Mouse (Mus musculus) thymus, adult 2 months (tissue): Measurements from ENCODE around the gene Ces2f.
"Not testable (repeated sequence)": the region's sequence is repeated elsewhere in the genome, so short reads cannot be mapped to it uniquely, and the experiment has no call there.

ENCODE experiments used
- CTCF ChIP-seq: fragments of 200-500 bp; IDR thresholded peaks from 2 replicates; pipeline ENCODE4 v1.5.1; 2012; ENCODE audit warnings: mild to moderate bottlenecking, control low read depth, low read length, moderate library complexity, borderline replicate concordance; ENCODE audit not compliant: control insufficient read depth, poor library complexity, insufficient read depth; ENCODE audit errors: extremely low read depth
- POLR2A ChIP-seq: fragments of 200-500 bp; IDR thresholded peaks from 2 replicates; pipeline ENCODE4 v1.6.1; 2012; ENCODE audit warnings: mild to moderate bottlenecking, low read length, control low read depth, moderate library complexity; ENCODE audit not compliant: control insufficient read depth, poor library complexity, insufficient read depth; ENCODE audit errors: extremely low read depth

GRCm38 (mm10) chr8:104909021-104909420, 38.1 kb upstream of the Ces2f start:
- not testable (repeated sequence) for TF ChIP-seq CTCF, POLR2A
